Mouse (Mus musculus): ENCODE measurements at regions not wholly inside any gene's neighbourhood (a gene's known extent, or its start where the extent isn't known, plus 50 kb on each side); places are given as distances from the start of the nearest gene placed in this dataset.

GRCm38 (mm10) chr8:76618721-76619120 lies 280.5 kb upstream of the Nr3c2 start:
- Histone ChIP-seq H3K27ac (ENCODE audit: low read depth, low read length) (no peak overlapping the region), H3K4me2 (no peak overlapping the region), H3K27me3 (ENCODE audit: control insufficient read depth, insufficient read depth, low read length) (no peaks in the 10 kb centered on the region), H3K9ac (ENCODE audit: low read depth, low read length) (no peak overlapping the region), H3K36me3 (ENCODE audit: control insufficient read depth, insufficient read depth, low read length) (no peaks in the 10 kb centered on the region), H3K4me1 (ENCODE audit: control insufficient read depth, insufficient read depth, low read length) (no peaks in the 10 kb centered on the region), H3K4me3 (ENCODE audit: low read depth, low read length) (no peak overlapping the region), H3K9me3 (replicated peaks; ENCODE audit: control insufficient read depth, low read length) (no peaks in the 10 kb centered on the region)
- 66% methylated on average over 2 of the region's 2 CpGs for WGBS (ENCODE audit: insufficient replicate concordance)
- ATAC-seq (replicated peaks; ENCODE audit: insufficient number of reproducible peaks, low FRiP score, low TSS enrichment) = no peak

GRCm38 (mm10) chr8:76620853-76621252 lies 278.4 kb upstream of the Nr3c2 start:
- Histone ChIP-seq H3K9me3 (replicated peaks; ENCODE audit: control insufficient read depth, low read length) (no peaks in the 10 kb centered on the region), H3K4me3 (ENCODE audit: low read depth, low read length) (no peak overlapping the region), H3K27me3 (ENCODE audit: control insufficient read depth, insufficient read depth, low read length) (no peaks in the 10 kb centered on the region), H3K36me3 (ENCODE audit: control insufficient read depth, insufficient read depth, low read length) (no peaks in the 10 kb centered on the region), H3K4me2 (no peak overlapping the region), H3K9ac (ENCODE audit: low read depth, low read length) (no peak overlapping the region), H3K4me1 (ENCODE audit: control insufficient read depth, insufficient read depth, low read length) (no peaks in the 10 kb centered on the region), H3K27ac (ENCODE audit: low read depth, low read length) (no peak overlapping the region)
- no peak for ATAC-seq (replicated peaks; ENCODE audit: insufficient number of reproducible peaks, low FRiP score, low TSS enrichment)
- 71% methylated on average over 3 of the region's 3 CpGs for WGBS (ENCODE audit: insufficient replicate concordance)

GRCm38 (mm10) chr8:76633086-76633485 lies 266.2 kb upstream of the Nr3c2 start:
- no peak for ATAC-seq (replicated peaks; ENCODE audit: insufficient number of reproducible peaks, low FRiP score, low TSS enrichment)
- Histone ChIP-seq H3K36me3 (ENCODE audit: control insufficient read depth, insufficient read depth, low read length) (no peaks in the 10 kb centered on the region), H3K4me1 (ENCODE audit: control insufficient read depth, insufficient read depth, low read length) (no peaks in the 10 kb centered on the region), H3K9ac (ENCODE audit: low read depth, low read length) (no peak overlapping the region), H3K27ac (ENCODE audit: low read depth, low read length) (no peak overlapping the region), H3K4me2 (no peak overlapping the region), H3K4me3 (ENCODE audit: low read depth, low read length) (no peak overlapping the region), H3K27me3 (ENCODE audit: control insufficient read depth, insufficient read depth, low read length) (no peaks in the 10 kb centered on the region), H3K9me3 (replicated peaks; ENCODE audit: control insufficient read depth, low read length) (no peaks in the 10 kb centered on the region; the same call in 1 of the 2 replicates)
- 63% methylated on average over 1 of the region's 1 CpGs for WGBS (ENCODE audit: insufficient replicate concordance)

Data from heart, embryonic 11.5 days (tissue).